Mouse (Mus musculus) CD8-positive naive resting alpha-beta T cell, adult 2 months (primary cell): ENCODE data around the gene Mmp9.
A peak's percentile ranks its signal among the peaks of the same experiment; 100 is the strongest.

ENCODE experiments used
- DNase-seq, 2 experiments: peaks; one replicate each; pipeline ENCODE4 v3.0.0; 2022; ENCODE audit warnings: low read depth in 2 of 2, low spot score in 2 of 2

Gene Mmp9

GRCm38 (mm10) chr2:164940140-164940830 lies at the start of gene Mmp9:
TSS of gene Mmp9 (plus strand) at chr2:164940780.
- DNase-seq, result no peak

- no peak for DNase-seq
These were observed 49.3 kb upstream of the Mmp9 start for GRCm38 (mm10) chr2:164891056-164891834.

GRCm38 (mm10) chr2:164891908-164892695 lies 48.5 kb upstream of the Mmp9 start:
- no peak for DNase-seq

GRCm38 (mm10) chr2:164892696-164893216 lies 47.8 kb upstream of the Mmp9 start:
- no peak for DNase-seq

GRCm38 (mm10) chr2:164894048-164894447 lies 46.5 kb upstream of the Mmp9 start:
- no peak for DNase-seq

- DNase-seq, result no peak
These were observed 45.9 kb upstream of the Mmp9 start for GRCm38 (mm10) chr2:164894644-164895043.

GRCm38 (mm10) chr2:164895885-164896284 lies 44.7 kb upstream of the Mmp9 start:
- DNase-seq, result no peak

GRCm38 (mm10) chr2:164898008-164898407 lies 42.6 kb upstream of the Mmp9 start:
- DNase-seq, result no peak

- no peak for DNase-seq
These were observed 41.5 kb upstream of the Mmp9 start for GRCm38 (mm10) chr2:164899034-164899433.

GRCm38 (mm10) chr2:164899723-164900459 lies 40.7 kb upstream of the Mmp9 start:
- peak; percentile 49 to 57 for DNase-seq

GRCm38 (mm10) chr2:164901380-164901779 lies 39.2 kb upstream of the Mmp9 start:
- DNase-seq, result no peak

- DNase-seq, result no peak
These were observed 37.1 kb upstream of the Mmp9 start for GRCm38 (mm10) chr2:164903496-164903895.

- DNase-seq, result no peak
These were observed 34.5 kb upstream of the Mmp9 start for GRCm38 (mm10) chr2:164906071-164906470.

GRCm38 (mm10) chr2:164907511-164907910 lies 33.1 kb upstream of the Mmp9 start:
- no peak for DNase-seq

GRCm38 (mm10) chr2:164908011-164908410 lies 32.6 kb upstream of the Mmp9 start:
- no peak for DNase-seq

GRCm38 (mm10) chr2:164909100-164909499 lies 31.5 kb upstream of the Mmp9 start:
- no peak for DNase-seq

- DNase-seq, result no peak
These were observed 31.0 kb upstream of the Mmp9 start for GRCm38 (mm10) chr2:164909542-164909941.

GRCm38 (mm10) chr2:164910360-164911061 lies 30.1 kb upstream of the Mmp9 start:
- DNase-seq, result no peak

GRCm38 (mm10) chr2:164911086-164912048 lies 29.2 kb upstream of the Mmp9 start, which contains the start of gene Zfp335:
TSS of gene Zfp335 (minus strand) at chr2:164911757.
- DNase-seq, result peak; percentile 88 to 90
